Mouse (Mus musculus): ENCODE measurements around the gene Ddx51.

DNA sequence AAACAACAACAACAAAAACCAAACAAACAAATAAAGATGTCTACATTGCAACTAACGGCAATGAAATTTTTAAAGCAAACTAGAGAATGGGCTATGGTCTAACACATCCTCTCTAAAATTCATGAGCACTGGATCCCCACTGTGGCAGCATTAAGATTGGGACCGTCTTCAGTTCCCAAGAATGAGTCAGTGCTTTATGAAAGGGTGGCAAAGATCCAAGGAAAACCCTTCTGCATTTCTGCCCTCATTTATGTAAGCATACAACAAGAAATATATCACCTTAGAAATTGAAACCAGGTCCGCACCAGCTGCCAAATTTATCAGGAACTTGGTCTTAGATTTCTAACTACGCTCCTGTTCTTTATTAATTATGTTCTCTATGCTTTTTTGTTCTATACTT, 56.0 kb downstream of the Ddx51 start:
- TF ChIP-seq CTCF (IDR thresholded peaks at IDR 0.05; ENCODE audit: borderline replicate concordance, insufficient read depth, low read length) (no peak), POLR2A (IDR thresholded peaks at IDR 0.05; ENCODE audit: low read depth, low read length) (no peak)

All from embryonic fibroblast, embryonic 13.5 days (primary cell).